Mouse (Mus musculus): ENCODE measurements around the gene Akt2. TPM values are rescaled to one million over a fixed set of nuclear protein-coding genes. Genes with fewer than 3 reads are reported as not detected.
"Not testable (repeated sequence)": the region's sequence is repeated elsewhere in the genome, so short reads cannot be mapped to it uniquely, and the experiment has no call there.

The Akt2 gene
- total and polyA plus RNA-seq, 2 experiments from 2014 or later = 64.0 to 83.1 TPM

DNA sequence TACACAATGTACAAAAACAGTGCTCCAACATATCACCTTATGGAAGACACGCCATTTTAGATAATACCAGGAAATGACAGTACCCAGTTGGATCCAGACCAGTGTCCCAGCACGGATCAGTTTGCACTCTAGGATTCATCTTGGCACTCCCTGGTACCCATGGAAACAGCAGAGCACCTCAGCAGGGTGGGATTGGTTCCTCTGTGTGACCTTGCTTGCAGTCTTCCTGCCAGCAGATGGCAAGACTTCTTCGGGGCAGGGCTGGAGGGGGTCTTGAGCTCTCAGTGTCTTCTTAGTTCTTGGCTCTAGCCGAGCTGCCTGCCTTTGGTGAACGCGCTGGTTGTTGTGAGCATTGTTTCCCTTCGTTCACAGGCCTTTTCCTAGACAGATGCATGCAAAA is 36.4 kb downstream of the Akt2 start:
- Histone ChIP-seq H3K27ac (peak overlapping the region; percentile 58; the same call in 1 of the 2 replicates), H3K4me3 (ENCODE audit: low read length) (no peak overlapping the region), H3K9me3 (ENCODE audit: low read length) (no peaks in the 10 kb centered on the region), H3K36me3 (ENCODE audit: insufficient read depth, low read length) (peaks cover 34% of the 10 kb centered on the region; the same call in 1 of the 2 replicates), H3K9ac (replicated peaks; ENCODE audit: low read length) (no peak overlapping the region), H3K4me1 (ENCODE audit: insufficient read depth, low read length) (no peaks in the 10 kb centered on the region), H3K27me3 (ENCODE audit: insufficient read depth, low read length) (no peaks in the 10 kb centered on the region), H3K4me2 (ENCODE audit: low read depth, low read length) (no peak overlapping the region)
- no peak for TF ChIP-seq CTCF (IDR thresholded peaks at IDR 0.05; ENCODE audit: low read depth)
- DNase-seq (ENCODE audit: low spot score) = peak; percentile 51
- 56% methylated on average over 7 of the region's 7 CpGs for WGBS
- ATAC-seq = peak; percentile 64

DNA sequence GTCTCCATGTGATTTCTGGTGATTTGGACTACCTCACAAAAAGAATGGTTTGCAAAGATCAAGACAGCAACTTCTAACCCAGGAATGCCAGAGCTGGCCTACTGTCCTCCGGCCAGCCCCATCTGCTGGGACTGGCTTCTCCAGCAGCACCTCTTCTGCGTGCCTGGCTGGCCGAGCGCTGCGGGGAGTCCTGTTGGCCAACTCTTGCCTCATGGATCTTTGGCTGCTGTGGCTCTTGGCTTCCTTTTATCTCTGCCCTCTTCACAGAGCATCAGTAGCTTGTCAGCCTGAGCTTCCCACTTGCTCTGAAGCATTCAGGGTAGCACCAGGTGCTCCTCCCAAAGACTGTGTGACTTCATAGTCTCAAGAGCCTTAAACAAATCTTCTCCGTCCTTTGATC is 36.8 kb downstream of the Akt2 start:
- Histone ChIP-seq H3K4me2 (ENCODE audit: low read depth, low read length) (no peak overlapping the region), H3K4me1 (ENCODE audit: insufficient read depth, low read length) (no peaks in the 10 kb centered on the region), H3K9ac (replicated peaks; ENCODE audit: low read length) (no peak overlapping the region), H3K36me3 (ENCODE audit: insufficient read depth, low read length) (peaks cover 34% of the 10 kb centered on the region; the same call in 1 of the 2 replicates), H3K27ac (peak overlapping the region; percentile 58), H3K9me3 (ENCODE audit: low read length) (no peaks in the 10 kb centered on the region), H3K27me3 (ENCODE audit: insufficient read depth, low read length) (no peaks in the 10 kb centered on the region), H3K4me3 (ENCODE audit: low read length) (no peak overlapping the region)
- WGBS = 57% methylated on average over 6 of the region's 6 CpGs
- ATAC-seq (no peak), DNase-seq (ENCODE audit: low spot score) (no peak)
- TF ChIP-seq CTCF (IDR thresholded peaks at IDR 0.05; ENCODE audit: low read depth) = no peak

DNA sequence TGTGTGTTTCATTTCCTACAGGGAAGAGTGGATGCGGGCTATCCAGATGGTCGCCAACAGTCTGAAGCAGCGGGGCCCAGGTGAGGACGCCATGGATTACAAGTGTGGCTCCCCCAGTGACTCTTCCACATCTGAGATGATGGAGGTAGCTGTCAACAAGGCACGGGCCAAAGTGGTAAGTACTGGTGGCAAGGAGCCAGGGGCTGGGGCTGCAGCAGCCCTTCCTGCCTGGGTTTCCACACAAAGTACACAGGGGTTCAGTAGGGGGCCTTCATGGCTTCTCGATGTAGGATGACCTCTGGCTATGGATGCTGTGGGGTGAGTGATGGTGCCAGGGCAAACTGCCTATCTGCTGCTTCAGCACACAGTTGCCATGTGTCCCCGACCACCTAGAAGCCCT is 37.5 kb downstream of the Akt2 start:
- not testable (repeated sequence) for H3K9ac ChIP-seq (replicated peaks; ENCODE audit: low read length); H3K4me1 ChIP-seq (ENCODE audit: insufficient read depth, low read length); H3K4me2 ChIP-seq (ENCODE audit: low read depth, low read length); H3K9me3 ChIP-seq (ENCODE audit: low read length); H3K4me3 ChIP-seq (ENCODE audit: low read length); H3K27me3 ChIP-seq (ENCODE audit: insufficient read depth, low read length)
- peaks cover 37% of the 10 kb centered on the region; the same call in 1 of the 2 replicates for H3K36me3 ChIP-seq (ENCODE audit: insufficient read depth, low read length)
- H3K27ac ChIP-seq = peak overlapping the region; percentile 58; the same call in 1 of the 2 replicates
- WGBS = 61% methylated on average over 7 of the region's 7 CpGs
- ATAC-seq (peak; percentile 19; the same call in 1 of the 2 replicates), DNase-seq (ENCODE audit: low spot score) (peak; percentile 45)

DNA sequence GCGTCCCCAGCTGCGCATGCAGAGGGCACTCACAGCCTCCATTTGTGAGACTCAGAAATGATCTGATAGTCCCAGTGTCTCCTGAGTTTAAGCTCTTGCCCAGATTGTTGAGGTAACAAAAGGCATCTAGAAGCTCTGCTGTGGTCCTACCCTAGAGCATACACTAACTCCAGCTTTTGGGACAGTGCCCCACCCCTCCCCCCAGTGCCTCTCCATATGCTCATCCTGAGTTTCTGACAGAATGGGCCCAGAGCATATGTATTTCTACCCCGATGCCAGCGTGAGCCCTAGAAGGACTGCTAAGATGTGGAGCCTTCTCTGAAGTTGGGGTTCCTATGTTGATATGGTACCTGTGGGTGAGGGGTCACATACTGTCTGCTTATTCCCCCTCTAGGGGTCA is 40.1 kb downstream of the Akt2 start:
- Histone ChIP-seq H3K4me3 (ENCODE audit: low read length) (no peak overlapping the region), H3K9ac (replicated peaks; ENCODE audit: low read length) (no peak overlapping the region), H3K27ac (no peak overlapping the region), H3K36me3 (ENCODE audit: insufficient read depth, low read length) (peaks cover 34% of the 10 kb centered on the region; the same call in 1 of the 2 replicates), H3K4me1 (ENCODE audit: insufficient read depth, low read length) (no peaks in the 10 kb centered on the region), H3K9me3 (ENCODE audit: low read length) (no peaks in the 10 kb centered on the region), H3K27me3 (ENCODE audit: insufficient read depth, low read length) (no peaks in the 10 kb centered on the region), H3K4me2 (ENCODE audit: low read depth, low read length) (no peak overlapping the region)
- WGBS = 96% methylated on average over 4 of the region's 4 CpGs
- TF ChIP-seq CTCF (IDR thresholded peaks at IDR 0.05; ENCODE audit: low read depth) = no peak
- ATAC-seq (no peak), DNase-seq (ENCODE audit: low spot score) (no peak)

DNA sequence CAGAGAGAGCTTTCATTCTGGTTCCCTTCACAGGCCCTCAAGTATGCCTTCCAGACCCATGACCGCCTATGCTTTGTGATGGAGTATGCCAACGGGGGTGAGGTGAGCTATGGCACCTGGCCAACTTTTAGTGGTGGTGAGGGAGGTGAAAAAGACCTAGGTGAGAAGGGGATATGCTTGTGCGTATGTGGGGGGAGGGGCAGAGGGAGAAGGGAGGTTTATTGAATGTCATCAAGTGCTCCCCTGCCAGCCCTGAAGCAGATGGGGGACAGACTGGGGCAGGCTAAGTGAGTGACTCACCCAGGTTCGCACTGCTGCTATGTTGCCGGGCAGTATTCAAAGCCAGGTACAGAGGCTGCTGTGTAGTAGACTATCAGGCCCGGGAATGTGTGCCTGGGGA is 41.8 kb downstream of the Akt2 start:
- ATAC-seq (no peak), DNase-seq (ENCODE audit: low spot score) (no peak)
- no peak overlapping the region for H3K4me3 ChIP-seq (ENCODE audit: low read length)
- H3K4me2 ChIP-seq (ENCODE audit: low read depth, low read length) = no peak overlapping the region
- H3K27me3 ChIP-seq (ENCODE audit: insufficient read depth, low read length) = no peaks in the 10 kb centered on the region
- H3K9me3 ChIP-seq (ENCODE audit: low read length) = no peaks in the 10 kb centered on the region
- no peak overlapping the region for H3K27ac ChIP-seq
- peaks cover 44% of the 10 kb centered on the region for H3K36me3 ChIP-seq (ENCODE audit: insufficient read depth, low read length)
- 89% methylated on average over 6 of the region's 6 CpGs for WGBS
- TF ChIP-seq CTCF (IDR thresholded peaks at IDR 0.05; ENCODE audit: low read depth) = no peak
- no peaks in the 10 kb centered on the region for H3K4me1 ChIP-seq (ENCODE audit: insufficient read depth, low read length)
- H3K9ac ChIP-seq (replicated peaks; ENCODE audit: low read length) = no peak overlapping the region

DNA sequence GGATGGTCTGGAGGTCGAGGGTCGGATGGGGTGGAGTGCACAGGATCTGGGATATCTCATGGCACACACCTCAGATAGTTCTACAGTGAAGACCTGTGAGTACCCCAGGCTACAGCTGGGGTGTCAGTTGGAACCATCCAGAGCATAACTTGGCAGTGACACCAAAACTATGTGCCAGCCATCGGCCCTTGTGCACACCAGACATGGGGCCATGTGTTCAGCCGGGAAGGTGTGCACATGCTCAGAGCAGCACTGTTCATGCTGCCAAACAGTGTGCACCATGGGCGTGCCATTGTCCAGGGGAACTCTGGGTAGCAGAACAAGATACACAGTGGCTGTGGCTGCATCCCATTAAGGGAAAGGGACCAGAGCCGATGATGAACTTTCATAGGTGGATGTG is 43.3 kb downstream of the Akt2 start:
- no peaks in the 10 kb centered on the region for H3K9me3 ChIP-seq (ENCODE audit: low read length)
- 91% methylated on average over 6 of the region's 6 CpGs for WGBS
- no peak overlapping the region for H3K9ac ChIP-seq (replicated peaks; ENCODE audit: low read length)
- no peak overlapping the region for H3K27ac ChIP-seq
- no peak for DNase-seq (ENCODE audit: low spot score)
- no peak overlapping the region for H3K4me3 ChIP-seq (ENCODE audit: low read length)
- H3K36me3 ChIP-seq (ENCODE audit: insufficient read depth, low read length) = peaks cover 37% of the 10 kb centered on the region
- H3K4me1 ChIP-seq (ENCODE audit: insufficient read depth, low read length) = no peaks in the 10 kb centered on the region
- TF ChIP-seq CTCF (IDR thresholded peaks at IDR 0.05; ENCODE audit: low read depth) = no peak
- H3K27me3 ChIP-seq (ENCODE audit: insufficient read depth, low read length) = no peaks in the 10 kb centered on the region
- ATAC-seq = no peak
- H3K4me2 ChIP-seq (ENCODE audit: low read depth, low read length) = no peak overlapping the region

DNA sequence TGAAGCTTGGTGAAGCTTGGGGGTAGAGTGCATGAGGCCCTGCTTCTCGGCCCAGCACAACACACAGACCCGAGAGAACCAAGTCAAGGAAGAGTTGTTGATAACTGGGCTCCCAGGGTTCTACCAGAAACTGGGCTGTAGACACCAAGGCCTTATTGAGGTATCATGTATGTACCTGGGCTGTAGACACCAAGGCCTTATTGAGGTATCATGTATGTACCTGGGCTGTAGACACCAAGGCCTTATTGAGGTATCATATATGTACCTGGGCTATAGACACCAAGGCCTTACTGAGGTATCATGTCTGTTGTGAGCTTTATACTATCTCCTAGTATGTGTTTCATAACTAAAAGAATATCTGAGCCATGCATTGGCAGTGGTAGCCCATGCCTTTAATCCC is 43.7 kb downstream of the Akt2 start:
- WGBS = 95% methylated on average over 2 of the region's 2 CpGs
- peaks cover 37% of the 10 kb centered on the region for H3K36me3 ChIP-seq (ENCODE audit: insufficient read depth, low read length)
- ATAC-seq = peak; percentile 53; the same call in 1 of the 2 replicates
- H3K4me3 ChIP-seq (ENCODE audit: low read length); H3K27ac ChIP-seq; H3K4me1 ChIP-seq (ENCODE audit: insufficient read depth, low read length); DNase-seq (ENCODE audit: low spot score); H3K4me2 ChIP-seq (ENCODE audit: low read depth, low read length); H3K9ac ChIP-seq (replicated peaks; ENCODE audit: low read length); H3K9me3 ChIP-seq (ENCODE audit: low read length); H3K27me3 ChIP-seq (ENCODE audit: insufficient read depth, low read length): not testable (repeated sequence)
